Mouse (Mus musculus): Measurements from ENCODE around the gene Ipmk. TPM values are rescaled to one million over a fixed set of nuclear protein-coding genes. Genes with fewer than 3 reads are reported as not detected.

The Ipmk gene
- polyA plus RNA-seq (2014; fragmentation: Nextera tagmentation; extraction: Ambion mirVana), result 16.0 and 17.2 TPM in 2 replicates

- WGBS, result 0% methylated on average over 49 of the region's 49 CpGs
- peak; percentile 89 for ATAC-seq (ENCODE audit: insufficient read depth)
- Histone ChIP-seq H3K27ac (ENCODE audit: low read depth) (peak within 1 kb of the TSS; percentile 77), H3K9me3 (ENCODE audit: low read depth, low read length) (no peaks in the 10 kb centered on the region), H3K27me3 (ENCODE audit: insufficient read depth, low read length) (no peaks in the 10 kb centered on the region), H3K4me1 (ENCODE audit: insufficient read depth) (peaks cover 7% of the 10 kb centered on the region; the same call in 1 of the 2 replicates), H3K36me3 (ENCODE audit: insufficient read depth) (0 out of 2 replicates have a peak, but pooled peaks cover 4% of the 10 kb centered on the region), H3K4me3 (ENCODE audit: low read depth, low read length) (peak within 1 kb of the TSS; percentile 77), H3K4me2 (peak within 1 kb of the TSS; percentile 88), H3K9ac (peak within 1 kb of the TSS; percentile 79)
- TF ChIP-seq CTCF (IDR thresholded peaks at IDR 0.05; ENCODE audit: low read depth), result no peak
- DNase-seq, result peak; percentile 99
These were observed at the start of gene Ipmk for GRCm38 (mm10) chr10:71347509-71347949. Gene Ipmk (plus strand): TSS chr10:71347763.

- ATAC-seq (ENCODE audit: insufficient read depth) (no peak), DNase-seq (no peak)
- Histone ChIP-seq H3K27ac (ENCODE audit: low read depth) (no peak overlapping the region), H3K9me3 (ENCODE audit: low read depth, low read length) (no peaks in the 10 kb centered on the region), H3K4me3 (ENCODE audit: low read depth, low read length) (no peak overlapping the region), H3K27me3 (ENCODE audit: insufficient read depth, low read length) (no peaks in the 10 kb centered on the region), H3K36me3 (ENCODE audit: insufficient read depth) (no peaks in the 10 kb centered on the region), H3K4me2 (no peak overlapping the region), H3K9ac (no peak overlapping the region), H3K4me1 (ENCODE audit: insufficient read depth) (no peaks in the 10 kb centered on the region)
- TF ChIP-seq CTCF (IDR thresholded peaks at IDR 0.05; ENCODE audit: low read depth), result no peak
- 70% methylated on average over 16 of the region's 16 CpGs for WGBS
These were observed 47.4 kb upstream of the Ipmk start for GRCm38 (mm10) chr10:71300161-71300560.

- Histone ChIP-seq H3K4me3 (ENCODE audit: low read depth, low read length) (no peak overlapping the region), H3K27ac (ENCODE audit: low read depth) (no peak overlapping the region), H3K4me2 (no peak overlapping the region), H3K4me1 (ENCODE audit: insufficient read depth) (no peaks in the 10 kb centered on the region), H3K9me3 (ENCODE audit: low read depth, low read length) (no peaks in the 10 kb centered on the region), H3K36me3 (ENCODE audit: insufficient read depth) (no peaks in the 10 kb centered on the region), H3K9ac (no peak overlapping the region), H3K27me3 (ENCODE audit: insufficient read depth, low read length) (no peaks in the 10 kb centered on the region)
- DNase-seq, result peak; percentile 50
- TF ChIP-seq CTCF (IDR thresholded peaks at IDR 0.05; ENCODE audit: low read depth), result peak; percentile 52
- ATAC-seq (ENCODE audit: insufficient read depth), result no peak
- WGBS, result 18% methylated on average over 5 of the region's 5 CpGs
These were observed 45.1 kb upstream of the Ipmk start for GRCm38 (mm10) chr10:71302490-71302889.

- no peaks in the 10 kb centered on the region for H3K27me3 ChIP-seq (ENCODE audit: insufficient read depth, low read length)
- H3K27ac ChIP-seq (ENCODE audit: low read depth), result no peak overlapping the region
- peak overlapping the region; percentile 45 for H3K4me2 ChIP-seq
- peak; percentile 75 for TF ChIP-seq CTCF (IDR thresholded peaks at IDR 0.05; ENCODE audit: low read depth)
- H3K4me1 ChIP-seq (ENCODE audit: insufficient read depth), result no peaks in the 10 kb centered on the region
- no peaks in the 10 kb centered on the region for H3K36me3 ChIP-seq (ENCODE audit: insufficient read depth)
- H3K4me3 ChIP-seq (ENCODE audit: low read depth, low read length), result no peak overlapping the region
- H3K9me3 ChIP-seq (ENCODE audit: low read depth, low read length), result no peaks in the 10 kb centered on the region
- 12% methylated on average over 6 of the region's 6 CpGs for WGBS
- no peak overlapping the region for H3K9ac ChIP-seq
- peak; percentile 70 for DNase-seq
- ATAC-seq (ENCODE audit: insufficient read depth), result 0 out of 2 replicates have a peak, but pooled peaks have one; percentile 6
These were observed 41.4 kb upstream of the Ipmk start for GRCm38 (mm10) chr10:71306190-71306589.

- no peak overlapping the region for H3K27ac ChIP-seq (ENCODE audit: low read depth)
- no peak for ATAC-seq (ENCODE audit: insufficient read depth)
- no peaks in the 10 kb centered on the region for H3K9me3 ChIP-seq (ENCODE audit: low read depth, low read length)
- H3K4me1 ChIP-seq (ENCODE audit: insufficient read depth), result no peaks in the 10 kb centered on the region
- WGBS, result 62% methylated on average over 6 of the region's 6 CpGs
- H3K4me2 ChIP-seq, result peak overlapping the region; percentile 45
- no peaks in the 10 kb centered on the region for H3K27me3 ChIP-seq (ENCODE audit: insufficient read depth, low read length)
- no peak overlapping the region for H3K9ac ChIP-seq
- DNase-seq, result no peak
- no peak overlapping the region for H3K4me3 ChIP-seq (ENCODE audit: low read depth, low read length)
- TF ChIP-seq CTCF (IDR thresholded peaks at IDR 0.05; ENCODE audit: low read depth), result no peak
- H3K36me3 ChIP-seq (ENCODE audit: insufficient read depth), result no peaks in the 10 kb centered on the region
These were observed 40.8 kb upstream of the Ipmk start for GRCm38 (mm10) chr10:71306759-71307158.

- no peak for DNase-seq
- WGBS, result 83% methylated on average over 5 of the region's 5 CpGs
- Histone ChIP-seq H3K4me1 (ENCODE audit: insufficient read depth) (no peaks in the 10 kb centered on the region), H3K9ac (no peak overlapping the region), H3K4me2 (no peak overlapping the region), H3K27ac (ENCODE audit: low read depth) (no peak overlapping the region), H3K36me3 (ENCODE audit: insufficient read depth) (no peaks in the 10 kb centered on the region), H3K4me3 (ENCODE audit: low read depth, low read length) (no peak overlapping the region), H3K9me3 (ENCODE audit: low read depth, low read length) (no peaks in the 10 kb centered on the region), H3K27me3 (ENCODE audit: insufficient read depth, low read length) (no peaks in the 10 kb centered on the region)
- TF ChIP-seq CTCF (IDR thresholded peaks at IDR 0.05; ENCODE audit: low read depth), result no peak
- no peak for ATAC-seq (ENCODE audit: insufficient read depth)
These were observed 39.4 kb upstream of the Ipmk start for GRCm38 (mm10) chr10:71308199-71308598.

GRCm38 (mm10) chr10:71310288-71310687 is 37.3 kb upstream of the Ipmk start:
- Histone ChIP-seq H3K27ac (ENCODE audit: low read depth) (no peak overlapping the region), H3K4me1 (ENCODE audit: insufficient read depth) (no peaks in the 10 kb centered on the region), H3K4me2 (no peak overlapping the region), H3K4me3 (ENCODE audit: low read depth, low read length) (no peak overlapping the region), H3K9me3 (ENCODE audit: low read depth, low read length) (no peaks in the 10 kb centered on the region), H3K27me3 (ENCODE audit: insufficient read depth, low read length) (no peaks in the 10 kb centered on the region), H3K9ac (no peak overlapping the region), H3K36me3 (ENCODE audit: insufficient read depth) (no peaks in the 10 kb centered on the region)
- WGBS, result 59% methylated on average over 3 of the region's 3 CpGs
- DNase-seq, result no peak
- no peak for ATAC-seq (ENCODE audit: insufficient read depth)
- TF ChIP-seq CTCF (IDR thresholded peaks at IDR 0.05; ENCODE audit: low read depth), result no peak
